Mouse (Mus musculus) 416B (cell line): ENCODE measurements around the gene Slu7.

Experiments used
- DNase-seq: peaks from one replicate; pipeline ENCODE4 v3.0.0; 2011; ENCODE audit warnings: low read depth

The Slu7 gene

DNA sequence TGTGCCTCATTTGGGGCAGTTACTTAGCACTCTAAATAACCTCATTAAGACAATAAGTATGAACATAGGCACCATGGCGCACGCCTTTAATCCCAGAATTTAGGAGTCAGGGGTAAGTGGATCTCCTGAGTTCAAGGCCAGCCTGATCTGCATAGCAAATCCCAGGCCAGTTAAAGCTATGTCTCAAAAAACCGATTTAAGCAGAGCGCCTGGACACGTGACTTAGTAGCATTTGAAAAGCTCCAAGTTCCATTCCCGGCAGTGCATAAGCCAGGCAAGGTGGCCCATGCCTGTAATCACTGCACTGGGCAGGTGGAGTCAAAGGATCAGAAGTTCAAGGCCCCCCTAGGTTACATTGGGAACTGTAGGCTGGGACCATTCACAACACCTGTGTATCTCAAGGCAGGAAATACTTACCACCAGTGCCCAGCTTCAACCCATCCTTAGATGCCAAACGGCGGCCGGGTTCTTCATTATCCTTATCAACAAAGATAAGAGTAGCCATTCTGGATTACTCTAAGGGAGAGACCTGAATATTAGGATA, 8.3 kb upstream of the Slu7 start:
- no peak for DNase-seq

DNA sequence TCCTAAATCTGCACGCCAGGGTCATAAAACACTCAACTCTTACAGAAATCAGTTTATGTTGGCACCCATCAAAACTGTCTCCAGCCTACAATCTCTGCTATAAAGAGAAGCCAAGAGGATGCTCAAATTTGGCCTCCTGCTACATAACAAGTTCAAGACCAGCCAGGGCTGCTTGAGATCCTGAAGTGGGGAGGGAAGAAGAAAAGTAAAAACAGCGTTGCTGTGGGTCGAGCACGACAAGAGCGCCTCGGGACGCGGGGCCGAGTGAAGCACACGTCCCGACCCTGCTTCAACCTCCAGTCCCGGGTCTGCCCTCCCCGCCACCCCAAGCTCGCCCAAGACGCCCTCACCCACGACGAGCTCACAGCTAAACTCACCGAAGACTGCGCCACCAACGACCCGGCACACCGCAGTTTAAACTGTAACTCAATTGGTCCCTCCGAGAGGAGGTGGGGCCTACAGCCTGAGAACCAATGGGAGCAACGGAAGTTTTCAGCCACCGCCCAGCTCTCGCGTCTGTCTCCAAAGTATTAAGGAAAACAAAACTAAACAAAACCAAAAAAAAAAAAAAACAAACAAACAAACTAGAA, 7.6 kb upstream of the Slu7 start, which contains the start of gene Pttg1:
Pttg1 (minus strand) TSS at position 428 of the 590 bp plus-strand sequence.
- DNase-seq: peak; percentile 92

GRCm38 (mm10) chr11:43426414-43426884, 7.1 kb upstream of the Slu7 start:
- no peak for DNase-seq

DNA sequence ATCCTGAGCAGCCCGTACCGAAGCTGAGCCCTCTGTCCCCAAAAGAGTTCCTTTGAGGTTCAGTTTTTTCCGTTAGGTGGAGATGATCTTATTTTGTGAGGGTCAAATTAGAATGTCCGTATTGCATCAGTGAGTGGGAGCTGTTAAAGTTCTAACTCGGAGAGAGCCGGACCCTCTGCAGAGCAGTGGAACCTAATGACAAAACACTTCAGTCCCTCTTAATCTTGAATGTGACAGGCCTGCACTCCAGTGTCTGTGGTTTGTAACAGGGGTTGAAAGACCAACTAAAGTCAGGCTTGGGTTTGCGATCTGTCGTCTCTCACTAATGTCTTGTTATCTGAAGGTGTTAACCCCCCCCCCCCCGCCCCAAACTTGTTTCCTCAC, 472 bp downstream of the Slu7 start:
- no peak for DNase-seq

GRCm38 (mm10) chr11:43441121-43441520, 7.6 kb downstream of the Slu7 start:
- DNase-seq: no peak

DNA sequence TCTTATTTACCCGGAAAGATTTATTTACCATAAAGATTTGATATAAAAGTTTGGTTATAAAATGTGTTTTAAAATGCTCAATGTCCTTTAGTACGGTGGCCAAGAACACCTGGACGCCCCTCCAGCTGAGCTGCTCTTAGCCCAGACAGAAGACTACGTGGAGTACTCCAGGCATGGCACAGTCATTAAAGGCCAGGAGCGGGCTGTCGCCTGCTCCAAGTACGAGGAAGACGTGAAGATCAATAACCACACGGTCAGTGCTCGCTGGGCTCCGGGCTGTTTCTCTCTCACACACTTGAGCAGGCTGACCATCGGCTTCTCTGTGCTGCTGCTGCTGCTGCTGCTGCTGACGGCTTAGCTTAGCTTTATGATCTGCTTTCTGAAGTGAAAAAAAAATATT, 9.6 kb downstream of the Slu7 start:
- DNase-seq: no peak

GRCm38 (mm10) chr11:43449916-43450315, 16.4 kb downstream of the Slu7 start:
- no peak for DNase-seq

DNA sequence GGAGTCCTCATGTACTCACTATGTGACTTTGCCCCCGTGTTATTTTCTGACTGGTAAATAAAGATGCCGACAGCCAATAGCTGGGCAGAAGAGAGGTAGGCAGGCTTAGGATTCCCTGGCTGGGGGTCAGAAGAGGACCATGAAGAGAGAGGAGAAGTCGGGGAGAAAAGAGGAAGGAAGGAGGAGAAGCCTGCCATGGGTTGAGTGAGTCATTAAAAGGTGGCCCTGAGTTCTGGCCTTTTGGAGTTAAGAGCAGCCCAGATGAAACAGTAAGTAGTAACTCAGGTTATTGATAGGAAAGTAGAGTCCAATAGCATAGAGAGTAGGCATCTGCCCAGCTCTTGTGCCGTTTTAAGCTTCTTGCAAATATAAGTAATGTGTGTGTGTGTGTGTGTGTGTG, 17.8 kb downstream of the Slu7 start:
- DNase-seq: peak; percentile 79

DNA sequence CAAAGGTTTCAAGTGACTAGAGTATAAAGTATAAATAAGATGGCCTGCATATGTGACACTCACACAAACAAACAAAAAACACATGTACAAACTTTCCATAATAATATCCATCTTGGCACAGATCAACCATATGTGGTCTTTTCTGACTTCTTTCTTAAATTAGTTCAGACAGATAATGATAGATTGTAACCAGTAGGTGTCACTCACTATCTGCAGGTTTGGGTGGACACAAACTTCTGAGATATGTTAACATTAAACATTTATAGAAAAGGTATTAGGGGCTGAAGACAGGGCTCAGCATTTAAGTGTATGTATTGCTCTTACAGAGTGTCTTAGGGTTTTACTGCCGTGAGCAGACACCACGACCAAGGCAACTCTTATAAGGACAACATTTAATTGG, 18.7 kb downstream of the Slu7 start:
- peak; percentile 75 for DNase-seq

- no peak for DNase-seq
Measured at GRCm38 (mm10) chr11:43463204-43463603, 29.7 kb downstream of the Slu7 start.

DNA sequence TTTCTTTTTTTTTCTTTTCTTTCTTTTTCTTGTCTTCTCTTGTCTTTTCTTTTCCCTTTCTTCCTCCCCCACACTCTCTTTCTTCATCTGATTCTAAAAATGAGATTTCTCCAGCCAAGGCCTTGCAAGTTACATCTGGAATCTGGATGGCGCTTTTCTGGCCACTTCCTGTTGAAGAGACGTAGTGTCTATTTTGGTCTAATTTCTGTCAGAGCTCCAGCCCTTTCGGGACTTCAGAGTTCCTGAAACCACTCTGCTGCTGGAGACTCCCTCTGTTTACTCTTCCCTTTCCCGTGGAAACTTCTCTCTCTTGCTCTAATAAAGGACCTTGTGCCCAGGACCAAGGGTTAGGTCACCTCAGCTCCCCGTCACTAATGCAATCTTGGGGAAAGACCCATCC, 36.6 kb downstream of the Slu7 start:
- DNase-seq: no peak

DNA sequence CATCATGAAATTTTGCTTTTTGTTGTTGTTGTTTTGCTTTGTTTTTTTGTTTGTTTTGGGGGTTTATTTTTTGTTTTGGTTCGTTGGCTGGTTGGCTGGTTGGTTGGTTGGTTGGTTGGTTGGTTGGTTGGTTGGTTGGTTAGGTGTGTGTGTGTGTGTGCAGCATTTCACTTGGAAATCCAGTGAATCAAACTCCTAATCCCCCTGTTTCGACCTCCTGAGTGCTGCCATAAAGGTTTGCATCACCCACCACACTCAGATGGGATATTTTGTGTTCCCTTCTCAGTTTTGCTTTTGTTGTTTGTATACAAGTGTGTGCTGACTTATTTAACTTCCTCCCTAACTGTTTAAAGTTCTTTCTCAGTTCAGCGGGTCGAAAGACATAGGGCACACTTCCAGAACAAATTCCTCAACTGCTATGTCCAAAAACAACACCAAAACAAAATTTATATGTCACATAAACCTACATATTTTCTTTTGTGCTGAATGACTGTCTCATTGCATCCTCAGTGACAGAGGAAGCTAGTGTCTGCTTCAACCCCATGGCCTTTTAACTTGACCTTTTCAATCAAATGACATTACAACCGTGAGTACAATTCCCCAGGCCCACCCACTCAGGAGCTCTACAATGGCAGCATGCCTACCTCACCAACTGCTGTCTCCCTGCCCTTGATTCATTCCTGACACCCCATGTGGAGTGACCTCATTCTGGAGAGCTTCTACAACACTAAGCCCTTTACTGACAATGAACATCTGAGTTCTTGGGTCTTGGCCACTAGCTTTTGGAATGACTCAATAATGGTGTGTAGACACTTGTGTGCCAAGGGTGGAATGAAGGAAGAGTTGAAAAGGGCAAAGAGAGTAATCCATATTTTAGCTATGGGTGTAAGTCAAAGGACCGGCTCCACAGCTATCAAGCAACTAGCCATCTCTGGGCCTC, 37.6 kb downstream of the Slu7 start:
- DNase-seq: no peak

GRCm38 (mm10) chr11:43473115-43473514, 39.6 kb downstream of the Slu7 start:
- no peak for DNase-seq

GRCm38 (mm10) chr11:43473635-43474224, 40.2 kb downstream of the Slu7 start:
- DNase-seq: no peak

- peak; percentile 53 for DNase-seq
Measured at GRCm38 (mm10) chr11:43474225-43474774, 40.8 kb downstream of the Slu7 start, which contains the start of gene C1qtnf2. Gene C1qtnf2, plus strand, starts transcription at chr11:43474276.

DNA sequence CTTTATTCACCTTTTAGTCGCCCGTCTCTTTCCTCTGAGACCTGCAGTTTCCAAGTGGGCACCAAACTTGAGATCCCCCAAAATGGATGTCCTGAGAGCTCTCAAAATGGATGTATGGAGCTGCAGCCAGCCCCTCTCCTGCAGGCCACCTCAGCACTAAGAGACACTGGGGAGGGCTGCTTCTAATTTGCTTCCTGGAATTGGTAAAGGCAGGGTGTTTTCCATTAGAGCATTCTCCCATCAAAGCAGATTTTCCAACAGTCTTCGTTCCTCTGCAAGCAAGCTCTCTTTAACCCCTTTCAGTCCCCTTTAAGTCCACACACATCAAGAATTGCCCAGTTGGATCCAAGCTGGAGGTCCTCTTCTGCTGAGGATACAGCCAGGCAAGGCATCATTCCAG, 45.8 kb downstream of the Slu7 start:
- DNase-seq: no peak

GRCm38 (mm10) chr11:43480561-43480960, 47.0 kb downstream of the Slu7 start:
- no peak for DNase-seq

GRCm38 (mm10) chr11:43481672-43482522, 48.4 kb downstream of the Slu7 start:
- DNase-seq: no peak

- DNase-seq: no peak
Measured at GRCm38 (mm10) chr11:43483122-43483792, 49.7 kb downstream of the Slu7 start.

DNA sequence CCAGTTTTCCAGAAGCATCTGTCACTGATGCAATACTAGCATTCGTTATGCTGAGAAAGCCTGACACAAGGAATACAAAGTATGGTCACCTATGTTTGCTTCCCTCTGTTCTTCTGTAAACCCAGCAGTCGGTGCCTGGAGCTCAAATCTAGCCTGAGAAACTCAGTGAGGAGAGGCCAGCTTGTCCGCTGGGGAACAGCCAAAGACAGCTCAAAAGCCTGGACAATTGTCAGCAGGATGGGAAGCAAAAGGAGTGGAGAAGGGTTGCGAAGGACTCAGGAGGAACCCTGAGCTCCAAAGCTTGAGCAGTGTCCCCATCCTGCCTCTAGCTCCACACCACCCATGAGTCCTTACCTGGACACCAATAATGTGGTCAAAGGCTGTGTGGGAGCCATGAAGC, 50.5 kb downstream of the Slu7 start:
- no peak for DNase-seq

DNA sequence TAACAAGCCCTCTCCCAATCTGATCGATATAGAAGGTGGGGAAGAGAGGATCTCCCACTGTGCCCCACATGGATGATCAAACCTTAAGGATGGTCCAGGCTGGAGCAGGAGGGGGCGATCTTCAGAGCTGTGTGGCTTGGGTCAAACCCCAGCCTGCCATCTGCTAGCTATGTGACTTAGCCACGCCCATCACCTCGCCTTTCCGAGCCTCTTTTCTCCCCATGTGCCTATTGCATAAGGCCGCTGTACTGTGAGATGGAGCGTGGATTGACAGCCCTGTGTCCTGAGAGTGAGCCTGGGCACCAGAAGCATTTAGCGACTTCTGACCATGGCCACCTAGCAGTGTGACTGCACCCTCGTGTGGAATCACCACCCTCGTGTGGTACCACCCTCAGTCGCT, 51.1 kb downstream of the Slu7 start:
- no peak for DNase-seq
